Mouse (Mus musculus): ENCODE measurements around the gene Olfr884. TPM values are rescaled to one million over a fixed set of nuclear protein-coding genes. Genes with fewer than 3 reads are reported as not detected.

The Olfr884 gene
- polyA plus RNA-seq (2015; fragmentation: Nextera tagmentation; extraction: Ambion mirVana): 0.18 TPM in 1 of 2 replicates, not detected in the other

GRCm38 (mm10) chr9:38046255-38046654, at the start of gene Olfr884:
TSS of gene Olfr884 (plus strand) at chr9:38046555.
- no peak for ATAC-seq (ENCODE audit: insufficient number of reproducible peaks, insufficient read depth, low FRiP score, low TSS enrichment, low read depth)
- Histone ChIP-seq H3K4me3 (no peak within 1 kb of the TSS), H3K4me2 (no peak within 1 kb of the TSS), H3K4me1 (no peaks in the 10 kb centered on the region), H3K36me3 (no peaks in the 10 kb centered on the region), H3K9ac (no peak within 1 kb of the TSS), H3K9me3 (no peaks in the 10 kb centered on the region), H3K27me3 (no peaks in the 10 kb centered on the region), H3K27ac (no peak within 1 kb of the TSS)
- WGBS: 60% methylated on average over 1 of the region's 1 CpGs

GRCm38 (mm10) chr9:37998581-37999204, 47.7 kb upstream of the Olfr884 start:
- Histone ChIP-seq H3K9me3 (no peaks in the 10 kb centered on the region), H3K27ac (no peak overlapping the region), H3K4me1 (no peaks in the 10 kb centered on the region), H3K4me2 (no peak overlapping the region), H3K36me3 (no peaks in the 10 kb centered on the region), H3K27me3 (no peaks in the 10 kb centered on the region), H3K4me3 (no peak overlapping the region), H3K9ac (no peak overlapping the region)
- WGBS: 32% methylated on average over 2 of the region's 2 CpGs
- no peak for ATAC-seq (ENCODE audit: insufficient number of reproducible peaks, insufficient read depth, low FRiP score, low TSS enrichment, low read depth)

- no peak for ATAC-seq (ENCODE audit: insufficient number of reproducible peaks, insufficient read depth, low FRiP score, low TSS enrichment, low read depth)
Observed at GRCm38 (mm10) chr9:38000021-38000420, 46.3 kb upstream of the Olfr884 start.

GRCm38 (mm10) chr9:38025508-38025907, 20.8 kb upstream of the Olfr884 start, which contains the start of gene Olfr883:
TSS of gene Olfr883 (plus strand) at chr9:38025808.
- no peak for ATAC-seq (ENCODE audit: insufficient number of reproducible peaks, insufficient read depth, low FRiP score, low TSS enrichment, low read depth)
- Histone ChIP-seq H3K9ac (no peak within 1 kb of the TSS), H3K36me3 (no peaks in the 10 kb centered on the region), H3K4me2 (no peak within 1 kb of the TSS), H3K27me3 (no peaks in the 10 kb centered on the region), H3K4me3 (no peak within 1 kb of the TSS), H3K4me1 (no peaks in the 10 kb centered on the region), H3K27ac (no peak within 1 kb of the TSS), H3K9me3 (no peaks in the 10 kb centered on the region)
- WGBS: 83% methylated on average over 1 of the region's 1 CpGs

More at GRCm38 (mm10) chr9:38000021-38000420, 46.3 kb upstream of the Olfr884 start:
- no peaks in the 10 kb centered on the region for H3K36me3 ChIP-seq
- H3K4me2 ChIP-seq: no peak overlapping the region
- H3K9me3 ChIP-seq: no peaks in the 10 kb centered on the region
- no peak overlapping the region for H3K4me3 ChIP-seq
- no peak overlapping the region for H3K9ac ChIP-seq
- H3K27me3 ChIP-seq: no peaks in the 10 kb centered on the region
- 47% methylated on average over 1 of the region's 1 CpGs for WGBS
- no peaks in the 10 kb centered on the region for H3K4me1 ChIP-seq
- H3K27ac ChIP-seq: no peak overlapping the region

- H3K4me3 ChIP-seq: no peak within 1 kb of the TSS
- H3K4me1 ChIP-seq: no peaks in the 10 kb centered on the region
- H3K36me3 ChIP-seq: no peaks in the 10 kb centered on the region
- no peaks in the 10 kb centered on the region for H3K27me3 ChIP-seq
- H3K4me2 ChIP-seq: no peak within 1 kb of the TSS
- no peak within 1 kb of the TSS for H3K27ac ChIP-seq
- H3K9me3 ChIP-seq: no peaks in the 10 kb centered on the region
- WGBS: 86% methylated on average over 3 of the region's 3 CpGs
- ATAC-seq (ENCODE audit: insufficient number of reproducible peaks, insufficient read depth, low FRiP score, low TSS enrichment, low read depth): no peak
- H3K9ac ChIP-seq: no peak within 1 kb of the TSS
Observed at GRCm38 (mm10) chr9:38061022-38061421, 14.7 kb downstream of the Olfr884 start, which contains the start of gene Olfr885. TSS of gene Olfr885 (plus strand) at chr9:38061322.

GRCm38 (mm10) chr9:38083772-38084171, 37.4 kb downstream of the Olfr884 start, which contains the start of gene Olfr887:
TSS of gene Olfr887 (plus strand) at chr9:38084072.
- Histone ChIP-seq H3K4me1 (no peaks in the 10 kb centered on the region), H3K4me3 (no peak within 1 kb of the TSS), H3K4me2 (no peak within 1 kb of the TSS), H3K9ac (no peak within 1 kb of the TSS), H3K36me3 (no peaks in the 10 kb centered on the region), H3K9me3 (no peaks in the 10 kb centered on the region), H3K27me3 (no peaks in the 10 kb centered on the region), H3K27ac (no peak within 1 kb of the TSS)
- ATAC-seq (ENCODE audit: insufficient number of reproducible peaks, insufficient read depth, low FRiP score, low TSS enrichment, low read depth): no peak
- 90% methylated on average over 1 of the region's 1 CpGs for WGBS

Other genes with a start within 250 kb of the Olfr884 start
- not detected in 2 replicates for gene Olfr876, start 243.5 kb upstream of the Olfr884 start, polyA plus RNA-seq (2015; fragmentation: Nextera tagmentation; extraction: Ambion mirVana)
- not detected in 2 replicates for gene Olfr877, start 192.3 kb upstream of the Olfr884 start, polyA plus RNA-seq (2015; fragmentation: Nextera tagmentation; extraction: Ambion mirVana)
- 0.04 TPM in 1 of 2 replicates, not detected in the other for gene Olfr145, start 149.8 kb upstream of the Olfr884 start, polyA plus RNA-seq (2015; fragmentation: Nextera tagmentation; extraction: Ambion mirVana)
- not detected in 2 replicates for gene Olfr878, start 128.7 kb upstream of the Olfr884 start, polyA plus RNA-seq (2015; fragmentation: Nextera tagmentation; extraction: Ambion mirVana)
- not detected in 2 replicates for gene Olfr881, start 54.7 kb upstream of the Olfr884 start, polyA plus RNA-seq (2015; fragmentation: Nextera tagmentation; extraction: Ambion mirVana)
- gene Olfr883, start 20.7 kb upstream of the Olfr884 start, polyA plus RNA-seq (2015; fragmentation: Nextera tagmentation; extraction: Ambion mirVana): not detected in 2 replicates
- gene Olfr885, start 14.8 kb downstream of the Olfr884 start, polyA plus RNA-seq (2015; fragmentation: Nextera tagmentation; extraction: Ambion mirVana): not detected in 2 replicates
- not detected in 2 replicates for gene Olfr887, start 37.5 kb downstream of the Olfr884 start, polyA plus RNA-seq (2015; fragmentation: Nextera tagmentation; extraction: Ambion mirVana)
- not detected in 2 replicates for gene Olfr888, start 61.6 kb downstream of the Olfr884 start, polyA plus RNA-seq (2015; fragmentation: Nextera tagmentation; extraction: Ambion mirVana)
- gene Olfr889, start 68.6 kb downstream of the Olfr884 start, polyA plus RNA-seq (2015; fragmentation: Nextera tagmentation; extraction: Ambion mirVana): 0.04 and 0.11 TPM in 2 replicates
- gene Olfr890, start 96.0 kb downstream of the Olfr884 start, polyA plus RNA-seq (2015; fragmentation: Nextera tagmentation; extraction: Ambion mirVana): not detected in 2 replicates
- not detected in 2 replicates for gene Olfr891, start 134.3 kb downstream of the Olfr884 start, polyA plus RNA-seq (2015; fragmentation: Nextera tagmentation; extraction: Ambion mirVana)
- gene Olfr893, start 161.8 kb downstream of the Olfr884 start, polyA plus RNA-seq (2015; fragmentation: Nextera tagmentation; extraction: Ambion mirVana): 0.14 TPM in 1 of 2 replicates, not detected in the other
- not detected in 2 replicates for gene Olfr894, start 171.5 kb downstream of the Olfr884 start, polyA plus RNA-seq (2015; fragmentation: Nextera tagmentation; extraction: Ambion mirVana)
- gene Olfr143, start 206.2 kb downstream of the Olfr884 start, polyA plus RNA-seq (2015; fragmentation: Nextera tagmentation; extraction: Ambion mirVana): not detected in 2 replicates
- gene Olfr895, start 221.3 kb downstream of the Olfr884 start, polyA plus RNA-seq (2015; fragmentation: Nextera tagmentation; extraction: Ambion mirVana): not detected in 2 replicates
- not detected in 2 replicates for gene Olfr896-ps1, start 244.6 kb downstream of the Olfr884 start, polyA plus RNA-seq (2015; fragmentation: Nextera tagmentation; extraction: Ambion mirVana)

All from embryonic facial prominence, embryonic 13.5 days (tissue).